ENCODE assay signal across 32 mouse cellular contexts in genomic region chr16:78319711-78320110, GRCm38 (mm10). TPM values are rescaled to one million over a fixed set of nuclear protein-coding genes. Genes with fewer than 3 reads are reported as not detected.
"Had no signal": no experiment of that assay in that cellular context is flagged by ENCODE, and none has a peak within 500 bp of the region (broad histone marks: within the 10 kb centered on the region; RNA-seq: fewer than 3 reads in every experiment).

No protein-coding gene starts in this region.

- H3K9me3 ChIP-seq: limb, embryonic 10.5 days; limb, embryonic 12.5 days; limb, embryonic 13.5 days; limb, embryonic 15.5 days; liver, embryonic 12.5 days; liver, embryonic 13.5 days; liver, embryonic 15.5 days; lung, embryonic 15.5 days; megakaryocyte, embryonic 14.5 days; midbrain, embryonic 10.5 days; midbrain, embryonic 12.5 days; midbrain, embryonic 13.5 days; midbrain, embryonic 15.5 days; neural tube, embryonic 12.5 days; neural tube, embryonic 13.5 days had no signal

- ATAC-seq: liver, embryonic 12.5 days; liver, postnatal 0 days; lung, postnatal 0 days; midbrain, embryonic 13.5 days; midbrain, embryonic 15.5 days; midbrain, embryonic 16.5 days had no signal

- H3K27me3 ChIP-seq: limb, embryonic 12.5 days; limb, embryonic 13.5 days; limb, embryonic 15.5 days; liver, embryonic 12.5 days; liver, embryonic 13.5 days; liver, embryonic 15.5 days; lung, embryonic 15.5 days; midbrain, embryonic 12.5 days; midbrain, embryonic 13.5 days; midbrain, embryonic 15.5 days; neural tube, embryonic 12.5 days; neural tube, embryonic 13.5 days had no signal

- H3K4me2 ChIP-seq: limb, embryonic 12.5 days; limb, embryonic 13.5 days; limb, embryonic 15.5 days; liver, embryonic 11.5 days; liver, embryonic 12.5 days; liver, embryonic 13.5 days; liver, embryonic 15.5 days; lung, embryonic 14.5 days; lung, embryonic 15.5 days; midbrain, embryonic 11.5 days; midbrain, embryonic 12.5 days; midbrain, embryonic 13.5 days; midbrain, embryonic 15.5 days; neural tube, embryonic 12.5 days; neural tube, embryonic 13.5 days had no signal

- H3K4me3 ChIP-seq: limb, embryonic 10.5 days; limb, embryonic 12.5 days; limb, embryonic 13.5 days; limb, embryonic 15.5 days; liver, embryonic 12.5 days; liver, embryonic 13.5 days; liver, embryonic 15.5 days; lung, embryonic 15.5 days; megakaryocyte, embryonic 14.5 days; midbrain, embryonic 10.5 days; midbrain, embryonic 12.5 days; midbrain, embryonic 13.5 days; midbrain, embryonic 15.5 days; myocyte; neural tube, embryonic 12.5 days; neural tube, embryonic 13.5 days had no signal

- H3K27ac ChIP-seq: limb, embryonic 10.5 days; limb, embryonic 12.5 days; limb, embryonic 13.5 days; limb, embryonic 15.5 days; liver, embryonic 12.5 days; liver, embryonic 13.5 days; liver, embryonic 14.5 days; liver, embryonic 15.5 days; lung, embryonic 15.5 days; macrophage; midbrain, embryonic 10.5 days; midbrain, embryonic 12.5 days; midbrain, embryonic 13.5 days; midbrain, embryonic 15.5 days; neural tube, embryonic 12.5 days; neural tube, embryonic 13.5 days had no signal

- H3K36me3 ChIP-seq: limb, embryonic 10.5 days; limb, embryonic 12.5 days; limb, embryonic 13.5 days; limb, embryonic 15.5 days; liver, embryonic 12.5 days; liver, embryonic 13.5 days; liver, embryonic 15.5 days; lung, embryonic 15.5 days; midbrain, embryonic 12.5 days; midbrain, embryonic 13.5 days; midbrain, embryonic 15.5 days; neural tube, embryonic 12.5 days; neural tube, embryonic 13.5 days had no signal

- H3K4me1 ChIP-seq: limb, embryonic 10.5 days; liver, embryonic 12.5 days; liver, embryonic 13.5 days; megakaryocyte, embryonic 14.5 days had no signal

- DNase-seq: left cerebral cortex, postnatal 4 days; liver, embryonic 13.5 days; liver, postnatal 0 days; lung, adult 18-20 months; lung, adult 2 months; lung, embryonic 14.5 days; lung, postnatal 10 days; lung, postnatal 14 days; lung, postnatal 36 days; lung, postnatal 4 days; midbrain, embryonic 14.5 days had no signal

- H3K9ac ChIP-seq: limb, embryonic 12.5 days; limb, embryonic 13.5 days; limb, embryonic 15.5 days; liver, embryonic 12.5 days; liver, embryonic 13.5 days; liver, embryonic 14.5 days; liver, embryonic 15.5 days; liver, postnatal 0 days; lung, embryonic 14.5 days; lung, embryonic 15.5 days; midbrain, embryonic 12.5 days; midbrain, embryonic 13.5 days; midbrain, embryonic 15.5 days; neural tube, embryonic 12.5 days; neural tube, embryonic 13.5 days had no signal

RNA-seq across cellular contexts. Expression of gene Cxadr, which starts 18.4 kb away (rescaled TPM):
- polyA plus RNA-seq: macrophage had no signal
